Mouse (Mus musculus) gastrocnemius, postnatal 25 days (tissue): Measurements from ENCODE around the gene Mrpl44. TPM values are rescaled to one million over a fixed set of nuclear protein-coding genes. Genes with fewer than 3 reads are reported as not detected.

Source experiments
- total RNA-seq, 2 experiments: library from RNA; stranded (reverse); gene quantifications; 1 replicate in 1 of 2; 2 replicates in 1 of 2; pipeline ENCODE4 v1.2.3; 2021

Gene Mrpl44
- total RNA-seq, 2 experiments from 2014 or later = 31.9 to 32.9 TPM

Other genes starting within 250 kb of the Mrpl44 start
- not detected for gene Ap1s3, start 104.0 kb upstream of the Mrpl44 start, total RNA-seq
- 10 to 100 TPM in 1 of 2 experiments, 1 to 10 TPM in 1; 8.6 to 12.0 TPM for gene Wdfy1, start 125 bp downstream of the Mrpl44 start, total RNA-seq
- 10 to 100 TPM; 65.6 to 84.1 TPM for gene Serpine2, start 85.2 kb downstream of the Mrpl44 start, total RNA-seq